Mouse (Mus musculus): ENCODE data around the gene Podn.

The Podn gene

DNA sequence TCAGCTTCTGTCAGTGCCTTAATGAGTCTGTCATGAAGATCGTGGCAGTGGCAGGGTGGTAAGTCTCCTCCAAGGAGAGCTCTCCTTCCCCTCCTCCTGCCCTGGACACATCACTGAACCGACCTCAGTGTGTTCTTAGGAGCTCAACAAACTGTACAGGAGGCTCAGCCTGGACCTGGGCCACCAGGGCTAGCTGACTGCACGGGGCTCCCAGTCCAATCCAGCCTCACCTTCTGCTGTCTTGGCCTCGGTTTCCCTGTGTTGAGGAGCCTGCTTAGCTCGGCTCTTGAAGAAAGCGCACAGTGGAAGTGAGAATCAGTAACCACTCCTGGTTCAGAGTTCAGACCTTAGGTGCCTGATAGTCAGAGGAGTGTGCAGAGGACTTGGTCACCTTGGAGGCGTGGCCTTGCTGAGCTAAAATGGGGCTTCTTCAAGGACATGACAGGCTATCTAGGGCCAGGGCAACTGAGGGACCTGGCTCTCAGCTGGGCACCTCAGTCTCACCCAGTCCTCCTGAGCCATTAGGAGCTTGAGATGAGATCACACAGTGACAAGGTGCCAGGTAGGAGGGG is 88.6 kb downstream of the Podn start:
- DNase-seq (ENCODE audit: low spot score in 2 of 2), result no peak

DNA sequence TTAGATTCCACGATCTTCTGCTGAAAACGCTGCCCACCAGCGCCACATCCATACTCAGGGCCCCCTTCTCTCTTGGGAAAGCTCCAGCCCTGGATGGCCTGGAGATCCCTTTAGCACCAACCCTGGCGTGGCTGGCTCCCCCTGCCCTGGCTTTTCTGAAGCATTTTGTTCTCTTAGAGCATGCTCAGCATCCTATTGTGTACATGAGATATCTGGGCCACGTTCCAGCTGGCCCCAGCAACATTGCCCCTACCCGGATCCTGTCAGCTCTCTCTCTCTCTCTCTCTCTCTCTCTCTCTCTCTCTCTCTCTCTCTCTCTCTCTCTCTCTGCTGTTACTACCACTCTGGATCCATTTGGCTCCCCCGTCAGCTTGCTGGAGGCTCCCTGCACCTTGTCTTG is 90.9 kb downstream of the Podn start:
- DNase-seq (ENCODE audit: low spot score in 2 of 2), result no peak

DNA sequence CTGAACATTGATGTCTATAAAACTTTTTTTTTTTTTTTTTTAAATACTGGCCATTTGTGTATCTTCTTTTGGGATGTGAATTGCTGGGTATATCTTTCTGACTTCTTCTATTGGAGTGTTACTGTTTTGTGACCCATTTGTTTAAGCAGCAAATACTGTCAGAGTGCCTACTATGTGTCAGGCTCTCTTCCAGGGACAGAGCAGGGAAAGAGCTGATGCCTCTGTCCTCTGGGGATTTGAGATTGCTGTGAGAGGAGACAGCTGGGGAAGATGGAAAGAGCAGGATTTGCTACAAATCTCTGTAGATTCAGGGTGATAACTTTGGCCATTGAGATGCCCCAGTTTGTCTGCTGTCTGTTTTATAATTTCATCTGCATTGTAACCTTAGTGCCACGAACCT is 96.9 kb downstream of the Podn start:
- no peak for DNase-seq (ENCODE audit: low spot score in 2 of 2)

DNA sequence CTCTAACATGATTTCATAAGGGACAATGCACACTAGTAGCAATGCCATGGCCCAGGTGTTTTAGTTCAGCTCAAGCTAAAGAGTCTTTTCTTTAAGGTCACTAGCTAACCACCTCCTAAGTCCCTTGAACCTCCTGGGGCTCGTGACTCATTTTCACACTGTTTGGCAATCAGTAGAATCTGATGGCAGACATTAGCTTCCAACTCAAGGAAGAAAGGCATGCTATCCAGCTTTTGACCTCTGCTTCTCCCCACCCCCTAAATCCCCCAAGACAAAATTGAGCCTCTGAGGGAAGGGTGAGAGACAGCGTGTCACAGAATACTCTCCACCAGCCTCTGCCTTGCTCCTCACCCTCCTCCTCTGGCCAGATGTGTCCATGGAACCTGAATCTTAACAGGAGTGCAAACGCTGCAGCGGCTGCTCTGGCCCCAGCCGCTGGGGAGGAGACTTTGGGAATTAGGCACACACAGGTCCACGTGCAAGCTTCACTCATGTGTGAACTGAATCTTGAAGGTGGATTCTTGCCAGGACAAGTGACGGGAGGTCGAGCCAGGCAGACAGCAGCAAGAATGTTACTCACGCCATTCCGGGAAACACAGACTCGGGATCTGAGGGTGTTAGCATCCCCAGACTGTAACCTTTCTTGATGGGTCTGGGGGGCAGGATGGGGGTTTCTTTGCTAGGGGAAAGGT is 97.5 kb downstream of the Podn start:
- no peak for DNase-seq (ENCODE audit: low spot score in 2 of 2)

DNA sequence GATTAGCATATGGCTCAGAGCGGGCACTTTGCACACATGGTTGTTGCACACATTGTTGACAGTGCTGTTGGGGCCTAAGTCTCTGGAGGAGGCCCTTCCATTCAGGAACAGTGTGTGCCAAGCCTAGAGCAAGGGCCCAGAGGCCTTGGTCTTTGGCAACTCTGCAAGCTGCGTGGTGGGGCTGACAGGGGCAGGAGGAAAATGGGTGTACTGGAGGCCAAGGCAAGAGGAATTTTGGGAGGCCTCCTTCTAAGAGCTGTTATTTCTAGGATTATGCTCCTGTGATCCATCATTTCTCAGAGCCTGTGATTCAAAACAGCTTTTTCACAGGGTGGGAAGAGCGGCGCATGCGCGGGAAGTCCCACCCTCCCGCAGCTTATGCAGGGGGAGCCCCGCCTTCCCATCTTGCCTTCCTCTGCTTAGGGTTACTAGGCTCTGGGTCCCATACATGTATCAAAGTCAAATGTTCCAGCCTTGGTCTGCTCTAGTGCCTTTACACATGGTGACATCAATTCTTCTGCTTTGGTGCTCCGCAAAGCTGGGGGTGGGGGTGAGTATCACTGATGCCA is 99.7 kb downstream of the Podn start:
- no peak for DNase-seq (ENCODE audit: low spot score in 2 of 2)

DNA sequence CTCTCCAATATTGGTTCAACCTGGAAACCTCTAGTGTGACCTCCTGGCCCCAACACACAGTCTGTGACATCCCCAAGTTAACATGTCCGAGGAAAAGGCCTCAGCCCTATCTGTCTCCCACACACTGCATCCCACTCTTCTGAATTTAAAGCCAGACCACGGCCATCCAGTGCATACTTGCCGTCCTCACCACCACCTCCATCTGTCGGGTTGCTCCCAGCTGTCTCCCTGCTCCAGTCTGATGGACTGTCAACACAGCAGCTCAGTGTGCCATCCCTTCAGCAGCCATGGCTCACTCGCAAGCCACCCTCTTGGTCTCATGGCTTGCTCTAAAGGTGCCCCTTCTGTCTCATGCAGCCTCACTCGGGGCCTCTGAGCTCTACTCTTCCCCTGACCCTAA is 100.5 kb downstream of the Podn start:
- no peak for DNase-seq (ENCODE audit: low spot score in 2 of 2)

DNA sequence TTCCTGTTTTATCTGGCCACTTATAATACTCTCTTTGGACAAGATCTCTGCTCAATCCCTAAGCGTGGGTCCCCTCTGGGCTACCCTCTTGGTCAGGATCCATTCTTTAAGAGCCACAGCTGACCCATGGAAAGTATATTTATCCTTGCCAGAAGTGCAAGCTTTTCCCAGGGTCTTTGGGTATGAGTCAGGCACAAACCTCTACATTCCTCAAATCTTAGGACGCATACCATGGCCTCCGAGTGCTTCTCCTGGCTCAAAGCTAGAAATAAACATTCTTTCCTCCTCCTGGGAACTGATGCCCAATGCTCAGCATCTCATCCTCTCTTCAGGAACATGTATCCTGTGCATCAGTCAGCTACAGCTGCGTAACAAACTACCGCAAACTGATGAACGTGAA is 101.2 kb downstream of the Podn start:
- no peak for DNase-seq (ENCODE audit: low spot score in 2 of 2)

DNA sequence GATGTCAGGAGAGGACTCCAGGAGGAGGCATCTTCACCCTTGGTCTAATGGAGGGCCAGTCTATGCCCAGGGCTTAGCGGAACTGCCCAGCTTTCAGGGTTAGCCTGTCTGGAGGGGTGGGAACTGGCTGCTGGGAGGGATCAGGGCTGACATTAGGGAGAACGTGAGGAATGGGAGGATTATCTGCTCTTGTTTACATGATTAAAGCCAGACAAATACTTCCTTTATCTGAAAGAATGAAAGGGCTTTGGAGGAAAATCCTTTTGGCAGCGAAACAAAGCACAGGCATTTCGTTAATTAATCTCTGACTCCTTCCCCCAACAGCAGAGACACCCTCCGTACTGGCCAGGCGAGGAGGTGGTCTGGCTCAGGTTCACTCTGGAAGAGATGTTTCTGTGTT is 104.4 kb downstream of the Podn start:
- no peak for DNase-seq (ENCODE audit: low spot score in 2 of 2)

DNA sequence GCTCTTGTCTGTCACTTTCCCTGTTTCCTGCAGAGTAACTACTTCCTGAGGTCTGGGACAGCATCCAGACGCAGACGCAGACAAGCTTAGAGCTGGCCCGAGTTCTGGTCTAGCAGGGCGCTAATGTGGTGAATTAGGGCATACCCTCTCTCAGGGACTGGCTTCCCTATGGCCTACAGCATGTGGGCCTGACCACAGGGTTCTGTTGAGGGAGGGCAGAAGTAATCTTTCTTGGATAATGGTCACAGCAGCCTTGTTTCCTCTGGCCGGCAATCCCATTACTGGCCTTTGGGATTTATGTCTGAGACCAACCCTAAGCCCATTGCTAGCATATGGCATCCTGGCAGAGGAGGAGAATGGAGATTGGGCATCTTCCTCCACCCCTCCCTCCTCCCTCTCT is 105.4 kb downstream of the Podn start:
- DNase-seq (ENCODE audit: low spot score in 2 of 2), result no peak

DNA sequence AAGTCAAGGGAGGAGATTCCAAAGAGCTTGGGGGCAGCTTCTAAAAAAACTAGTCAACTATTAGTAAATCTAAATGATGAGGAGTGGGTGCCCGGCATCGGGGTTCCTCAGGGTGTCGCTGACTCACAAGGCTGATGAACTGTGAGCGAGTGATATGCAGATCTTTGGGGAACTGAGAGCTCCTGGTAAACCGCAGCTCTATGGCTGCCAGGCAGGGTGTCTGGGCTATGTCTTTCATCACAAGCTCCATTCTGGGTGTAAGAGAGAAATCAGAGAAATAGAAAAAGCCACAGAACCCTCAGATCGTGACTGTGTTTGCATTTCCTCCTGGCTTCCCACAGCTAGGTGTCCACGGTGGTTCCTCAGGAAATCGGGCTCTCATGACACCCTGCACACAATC is 107.3 kb downstream of the Podn start:
- DNase-seq (ENCODE audit: low spot score in 2 of 2), result peak; percentile 68 to 73

DNA sequence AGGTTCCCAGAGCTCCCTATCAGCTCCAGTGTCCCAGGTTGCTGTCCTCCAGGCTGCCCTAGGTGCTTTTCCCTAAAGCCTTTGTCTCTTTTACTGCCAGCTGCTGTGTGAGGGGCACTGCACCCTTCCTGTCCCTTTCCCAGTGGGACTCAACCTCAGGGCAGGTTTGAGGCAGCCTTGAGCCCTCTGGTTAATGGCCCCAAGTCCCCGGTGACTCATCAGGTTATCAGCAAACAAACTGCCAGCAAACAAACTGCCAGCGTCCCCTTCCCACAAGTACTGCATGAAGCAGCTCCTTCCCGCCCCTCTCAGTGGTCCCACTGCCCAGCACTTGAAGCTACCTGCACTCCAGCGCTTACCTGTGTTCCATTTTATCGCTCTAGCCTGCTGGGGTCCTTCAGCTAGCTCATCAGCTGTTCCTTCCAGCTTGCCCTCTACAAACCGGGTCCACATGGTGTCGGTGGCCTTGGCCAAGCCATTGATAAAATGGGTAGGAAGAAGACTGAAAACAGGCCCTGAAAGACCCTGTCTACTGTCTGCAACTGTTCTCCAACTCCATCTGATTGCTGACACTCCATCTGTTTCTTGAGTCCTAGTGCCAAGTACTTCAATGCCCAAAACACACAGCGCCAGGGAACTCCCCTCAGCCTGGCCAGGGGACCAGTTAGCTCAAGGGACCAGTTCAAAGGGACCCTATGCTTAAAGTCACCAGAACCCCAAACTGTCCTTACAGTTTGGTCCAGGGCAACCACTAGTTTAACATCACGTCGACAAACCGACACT is 109.7 kb downstream of the Podn start:
- no peak for DNase-seq (ENCODE audit: low spot score in 2 of 2)

DNA sequence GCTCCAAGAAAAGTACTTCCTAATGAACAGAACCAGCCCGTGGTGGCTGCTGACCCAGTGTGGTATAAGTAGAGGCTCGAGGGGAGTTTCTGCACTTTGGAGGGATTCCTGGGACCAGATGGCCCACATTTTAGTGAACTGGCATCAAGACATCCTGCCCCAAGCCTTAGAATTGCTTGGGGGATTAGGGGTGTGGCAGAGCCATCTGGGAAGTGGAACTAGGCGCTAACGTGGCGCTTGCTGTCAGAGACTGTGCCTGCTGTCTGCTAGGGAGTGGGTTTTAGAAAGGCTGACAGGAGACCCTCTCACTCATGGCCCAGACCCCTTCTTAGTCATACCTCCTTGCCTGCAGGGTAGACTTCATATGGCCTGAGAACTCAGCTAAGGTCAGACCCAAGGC is 110.4 kb downstream of the Podn start:
- no peak for DNase-seq (ENCODE audit: low spot score in 2 of 2)

DNA sequence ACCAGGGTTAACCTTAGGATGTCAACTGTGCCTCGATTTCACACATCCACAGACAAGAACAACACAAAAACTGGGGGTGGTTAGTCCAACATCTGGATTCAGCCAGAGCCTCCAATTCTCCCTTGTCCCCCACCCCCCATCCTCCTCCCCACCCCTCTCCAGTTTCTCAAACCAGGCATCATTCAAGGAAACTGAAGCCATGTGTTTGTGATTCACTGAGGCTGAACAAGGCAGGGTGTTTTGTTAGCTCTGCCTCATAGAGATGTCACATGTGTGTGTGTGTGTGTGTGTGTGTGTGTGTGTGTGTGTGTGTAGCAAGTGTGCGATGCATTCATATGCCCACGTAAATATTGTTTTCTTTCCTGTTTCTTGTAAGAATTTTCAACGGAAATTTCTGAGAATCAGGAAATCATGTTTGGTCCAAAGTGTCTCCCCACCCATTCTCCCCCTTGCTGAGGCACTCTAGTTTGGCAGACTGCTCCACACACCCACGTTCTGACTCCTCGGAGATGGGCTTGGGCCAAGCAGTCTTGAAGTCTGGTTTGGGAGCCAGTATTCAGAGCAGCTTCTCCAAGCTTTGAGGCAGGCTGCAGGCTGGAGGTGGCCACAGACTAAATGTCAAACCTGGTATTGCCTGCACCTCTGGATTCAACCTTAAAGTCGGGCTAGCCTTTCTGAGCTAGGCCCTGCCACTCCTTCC is 111.8 kb downstream of the Podn start:
- DNase-seq (ENCODE audit: low spot score in 2 of 2), result peak in 1 of 2 experiments; percentile 9

DNA sequence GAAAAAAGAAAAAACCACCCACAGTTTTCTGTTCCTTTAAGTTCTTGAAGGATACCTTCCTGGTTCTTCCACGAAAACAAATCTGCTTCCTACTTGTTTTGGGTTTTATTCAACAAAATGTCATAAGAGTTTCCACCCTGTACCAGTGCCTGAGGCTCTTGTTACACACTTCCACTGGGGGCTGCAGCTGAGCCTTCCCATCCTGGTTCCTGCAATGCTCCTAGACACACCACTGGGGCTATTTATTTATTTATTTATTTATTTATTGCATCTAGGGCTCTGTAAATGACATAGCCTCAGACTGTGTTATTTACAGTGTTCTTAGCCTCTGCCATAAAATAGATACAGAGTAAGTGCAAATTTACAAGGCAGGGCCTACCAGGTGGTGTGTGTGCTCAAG is 112.5 kb downstream of the Podn start:
- DNase-seq (ENCODE audit: low spot score in 2 of 2), result no peak

DNA sequence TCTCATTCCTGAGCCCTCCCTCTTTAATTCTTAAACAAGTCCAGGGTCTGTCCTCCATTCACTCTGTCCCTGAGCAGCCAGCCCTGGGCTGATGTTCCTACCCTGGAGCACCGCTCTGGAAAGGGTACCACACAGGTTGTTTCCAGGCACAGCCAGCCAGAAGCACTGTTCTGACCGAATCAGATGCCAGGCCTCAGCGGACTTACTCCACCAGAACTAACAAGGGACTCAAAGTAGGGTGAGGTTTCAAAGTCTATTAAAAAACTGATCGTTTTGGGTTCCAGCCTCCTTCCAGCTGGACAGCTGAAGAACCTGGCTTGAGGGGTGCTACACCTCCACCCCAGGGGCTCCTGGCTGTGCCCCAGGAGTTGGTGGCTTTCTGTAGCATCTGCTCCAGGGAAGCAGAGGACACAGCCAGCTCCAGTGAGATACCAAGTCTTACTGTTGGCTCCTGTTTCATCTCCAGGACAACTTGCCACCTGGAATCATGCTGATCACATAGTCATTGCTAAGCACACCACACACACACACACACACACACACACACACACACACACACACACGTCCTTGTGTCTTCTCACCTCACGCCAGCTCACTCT is 116.1 kb downstream of the Podn start:
- DNase-seq (ENCODE audit: low spot score in 2 of 2), result no peak

DNA sequence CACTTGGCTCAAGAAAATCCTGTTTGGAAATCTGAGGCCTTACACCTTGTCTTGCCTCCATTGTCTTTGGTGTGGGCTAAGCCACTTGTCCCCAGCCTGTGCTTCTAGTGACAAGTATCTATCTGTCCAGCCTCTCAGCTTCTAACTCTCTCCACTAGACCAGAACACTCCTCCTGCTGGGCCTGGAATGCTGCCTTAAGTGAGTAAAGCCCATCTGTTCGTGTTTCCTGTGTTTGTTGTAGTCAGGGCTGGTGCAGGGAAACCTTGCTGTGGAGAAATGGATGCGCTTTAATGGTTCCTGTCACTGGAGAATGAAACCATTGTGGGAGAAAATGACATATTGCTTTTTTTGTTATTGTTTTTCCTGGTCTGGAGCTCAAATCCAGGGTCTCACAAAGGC is 116.7 kb downstream of the Podn start:
- no peak for DNase-seq (ENCODE audit: low spot score in 2 of 2)

DNA sequence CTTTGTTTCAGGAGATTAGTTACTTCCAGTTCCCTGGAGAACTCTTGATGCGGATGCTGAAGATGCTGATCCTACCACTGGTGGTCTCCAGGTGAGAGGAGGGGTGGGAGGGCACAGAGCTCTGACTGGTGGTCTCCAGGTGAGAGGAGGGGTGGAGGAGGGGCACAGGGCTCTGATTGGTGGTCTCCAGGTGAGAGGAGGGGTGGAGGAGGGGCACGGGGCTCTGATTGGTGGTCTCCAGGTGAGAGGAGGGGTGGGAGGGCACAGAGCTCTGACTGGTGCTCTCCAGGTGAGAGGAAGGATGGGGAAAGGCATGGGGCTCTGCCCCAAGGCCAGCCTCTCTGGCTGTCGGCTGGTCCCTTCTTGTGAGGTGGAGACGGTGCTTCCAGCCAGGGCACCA is 118.7 kb downstream of the Podn start:
- no peak for DNase-seq (ENCODE audit: low spot score in 2 of 2)

DNA sequence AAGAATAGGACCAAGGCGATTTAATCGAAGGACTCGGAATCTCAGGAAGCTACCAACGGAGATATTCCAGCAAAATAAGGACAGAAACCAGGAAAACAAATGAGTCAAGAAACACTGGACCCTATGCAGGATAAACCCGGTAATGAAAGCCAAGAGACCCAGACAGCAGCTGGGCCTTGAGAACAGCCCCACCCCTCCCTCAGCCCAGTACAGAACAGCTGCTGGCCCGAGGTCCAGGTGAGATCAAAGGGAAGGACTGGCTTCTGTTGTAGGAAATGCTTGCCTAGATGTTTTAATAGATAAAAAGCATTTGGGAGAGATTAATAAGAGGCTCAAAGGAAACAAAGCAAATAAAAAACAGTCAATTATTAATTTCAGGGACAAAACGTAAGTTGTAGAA is 121.2 kb downstream of the Podn start:
- no peak for DNase-seq (ENCODE audit: low spot score in 2 of 2)

DNA sequence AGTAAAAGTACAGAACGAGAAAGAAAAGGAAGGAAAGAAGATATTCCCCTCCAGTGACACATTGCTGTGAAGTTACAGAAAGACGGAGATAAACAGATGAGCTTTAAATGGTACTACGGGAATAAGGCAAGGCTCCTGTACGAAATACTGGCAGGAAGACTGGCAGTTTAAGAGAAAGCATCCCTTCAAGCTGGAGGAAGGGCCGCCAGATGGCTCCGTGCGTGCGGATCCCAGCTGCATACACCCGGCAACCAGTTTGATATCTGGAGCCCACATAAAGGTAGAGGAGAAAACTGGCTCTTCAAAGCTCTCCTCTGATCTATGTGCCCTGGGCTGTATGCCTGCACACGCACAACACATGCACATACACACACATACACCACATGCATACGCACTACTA is 121.7 kb downstream of the Podn start:
- DNase-seq (ENCODE audit: low spot score in 2 of 2), result no peak

DNA sequence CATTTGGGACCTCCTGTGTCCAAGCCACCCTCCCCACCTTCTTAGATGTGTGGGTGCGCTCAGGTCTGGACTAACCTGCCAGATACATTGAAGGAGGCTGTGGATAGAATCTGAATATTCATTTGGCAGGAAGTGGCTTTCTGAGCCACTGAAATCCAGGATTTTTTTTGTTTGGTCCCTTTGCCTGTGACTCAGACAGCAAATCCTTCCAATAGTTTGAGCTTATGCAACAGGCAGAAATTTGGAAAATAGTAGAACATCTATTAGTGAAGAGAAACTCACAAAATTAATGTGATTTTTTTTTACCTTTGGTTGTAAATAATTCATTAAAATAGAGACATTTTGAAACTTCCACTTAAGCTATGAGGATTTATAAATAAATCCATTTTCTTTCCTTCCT is 125.1 kb downstream of the Podn start:
- DNase-seq (ENCODE audit: low spot score in 2 of 2), result no peak

DNA sequence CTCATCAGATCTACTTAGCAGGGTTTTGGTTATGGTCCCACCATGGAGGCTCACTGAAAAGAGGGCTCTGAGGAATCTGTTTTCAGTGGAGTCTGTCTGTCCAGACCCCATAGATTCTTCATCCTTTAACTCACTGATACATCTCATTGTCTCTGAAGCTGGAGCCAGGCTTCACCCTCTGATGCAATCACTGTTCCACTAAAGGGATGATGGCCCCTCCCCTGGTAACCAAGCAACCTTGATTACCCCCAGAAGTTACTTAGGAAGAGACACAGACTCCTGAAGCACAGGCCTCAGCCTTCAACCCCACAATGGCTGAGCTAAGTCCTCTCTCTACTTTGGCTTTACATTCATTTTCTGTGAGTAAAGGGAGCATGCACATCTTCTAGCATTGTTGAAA is 126.5 kb downstream of the Podn start:
- no peak for DNase-seq (ENCODE audit: low spot score in 2 of 2)
